Mouse (Mus musculus) limb, embryonic 11.5 days (tissue): ENCODE data around the gene Kalrn. TPM values are rescaled to one million over a fixed set of nuclear protein-coding genes. Genes with fewer than 3 reads are reported as not detected.

ENCODE experiments used
- ATAC-seq: fragments of 200-750 bp; cut with Nextera tagmentation; 2 replicates; pipeline ENCODE4 v1.8.0; 2017; ENCODE audit warnings: low read depth; ENCODE audit not compliant: insufficient number of reproducible peaks, low FRiP score, low TSS enrichment
- DNase-seq: peaks from one replicate; pipeline ENCODE4 v3.0.0-alpha.2; 2015; ENCODE audit warnings: low spot score
- H3K27ac ChIP-seq: fragments of 300-500 bp; sonication (generic); replicated peaks from 2 replicates; pipeline ENCODE4 v1.5.1; 2014; ENCODE audit warnings: low read depth, mild to moderate bottlenecking, low read length
- H3K27me3 ChIP-seq: fragments of 300-500 bp; sonication (generic); 2 replicates; pipeline ENCODE4 v1.6.1; 2014; ENCODE audit warnings: mild to moderate bottlenecking, low read length, mixed read lengths; ENCODE audit not compliant: control insufficient read depth, insufficient read depth
- H3K36me3 ChIP-seq: fragments of 300-500 bp; sonication (generic); 2 replicates; pipeline ENCODE4 v1.6.1; 2014; ENCODE audit warnings: mild to moderate bottlenecking, low read length, moderate library complexity, mixed read lengths; ENCODE audit not compliant: control insufficient read depth, insufficient read depth
- H3K4me1 ChIP-seq: fragments of 300-500 bp; sonication (generic); 2 replicates; pipeline ENCODE4 v1.6.1; 2014; ENCODE audit warnings: low read length, mixed read lengths; ENCODE audit not compliant: control insufficient read depth, insufficient read depth
- H3K4me2 ChIP-seq: fragments of 300-500 bp; sonication (generic); 2 replicates; pipeline ENCODE4 v1.6.1; 2014; ENCODE audit warnings: low read depth, mild to moderate bottlenecking, moderate library complexity; ENCODE audit not compliant: severe bottlenecking
- H3K4me3 ChIP-seq: fragments of 300-500 bp; sonication (generic); 2 replicates; pipeline ENCODE4 v1.5.1; 2014; ENCODE audit warnings: low read depth, low read length
- H3K9ac ChIP-seq: fragments of 300-500 bp; sonication (generic); 2 replicates; pipeline ENCODE4 v1.6.1; 2014; ENCODE audit warnings: mild to moderate bottlenecking, low read length
- H3K9me3 ChIP-seq: fragments of 300-500 bp; sonication (generic); 2 replicates; pipeline ENCODE4 v1.6.1; 2016; ENCODE audit warnings: low read length; ENCODE audit not compliant: control insufficient read depth
- WGBS: fragments of 180-500 bp; shearing (Covaris S2); extraction: QIAGEN DNeasy Blood & Tissue Kit; methylation state at CpG from one replicate; pipeline ENCODE4 v1.1.7; 2014; 5-methylcytosine and 5-hydroxymethylcytosine counted together
- polyA plus RNA-seq: library from polyadenylated mRNA; unstranded; fragments of >200 nt; fragmentation: Nextera tagmentation; extraction: Ambion mirVana; gene quantifications from 2 replicates; pipeline ENCODE4 v1.2.1, GENCODE M21; 2014

Kalrn gene
- polyA plus RNA-seq, 1 experiment from 2014 or later = 11.5 TPM

DNA sequence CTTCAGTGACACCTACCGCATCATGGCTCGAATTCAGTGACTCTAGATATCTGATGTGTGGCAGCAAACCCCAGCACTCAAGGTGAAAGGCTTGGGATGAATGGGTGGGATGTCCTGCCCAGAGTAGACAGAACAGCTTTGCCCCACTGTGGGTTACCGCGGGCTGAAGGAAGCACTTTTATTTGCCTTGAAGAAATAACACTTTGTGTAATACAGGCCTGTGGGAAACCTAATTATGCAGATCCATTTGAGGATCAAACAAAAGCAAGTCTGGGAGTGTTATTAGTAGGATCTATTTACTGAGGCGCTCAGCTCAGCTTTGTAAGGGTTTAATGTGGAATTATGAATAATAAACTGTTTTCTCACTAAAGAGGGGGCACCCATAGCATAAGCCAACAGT, 406.3 kb downstream of the Kalrn start:
- Histone ChIP-seq H3K9me3 (no peaks in the 10 kb centered on the region), H3K27ac (no peak overlapping the region), H3K9ac (no peak overlapping the region), H3K4me2 (no peak overlapping the region), H3K36me3 (0 out of 2 replicates have a peak, but pooled peaks cover 1% of the 10 kb centered on the region), H3K4me3 (no peak overlapping the region), H3K27me3 (no peaks in the 10 kb centered on the region), H3K4me1 (no peaks in the 10 kb centered on the region)
- DNase-seq (no peak), ATAC-seq (no peak)
- WGBS = 88% methylated on average over 5 of the region's 5 CpGs

- H3K4me2 ChIP-seq = no peak overlapping the region
- WGBS = 79% methylated on average over 9 of the region's 9 CpGs
- no peaks in the 10 kb centered on the region for H3K27me3 ChIP-seq
- DNase-seq (no peak), ATAC-seq (no peak)
- H3K36me3 ChIP-seq = no peaks in the 10 kb centered on the region
- H3K9me3 ChIP-seq = no peaks in the 10 kb centered on the region
- no peak overlapping the region for H3K9ac ChIP-seq
- H3K4me3 ChIP-seq = no peak overlapping the region
- no peaks in the 10 kb centered on the region for H3K4me1 ChIP-seq
- no peak overlapping the region for H3K27ac ChIP-seq
Measured at GRCm38 (mm10) chr16:34163086-34163485, 410.2 kb downstream of the Kalrn start.

GRCm38 (mm10) chr16:34159576-34159975, 413.8 kb downstream of the Kalrn start:
- Histone ChIP-seq H3K9ac (no peak overlapping the region), H3K4me1 (no peaks in the 10 kb centered on the region), H3K4me2 (no peak overlapping the region), H3K9me3 (no peaks in the 10 kb centered on the region), H3K27ac (no peak overlapping the region), H3K36me3 (no peaks in the 10 kb centered on the region), H3K27me3 (no peaks in the 10 kb centered on the region), H3K4me3 (no peak overlapping the region)
- DNase-seq (no peak), ATAC-seq (no peak)
- WGBS = 95% methylated on average over 3 of the region's 3 CpGs

- H3K4me1 ChIP-seq = no peaks in the 10 kb centered on the region
- ATAC-seq (no peak), DNase-seq (no peak)
- H3K4me2 ChIP-seq = no peak overlapping the region
- WGBS = 57% methylated on average over 4 of the region's 4 CpGs
- no peak overlapping the region for H3K27ac ChIP-seq
- no peaks in the 10 kb centered on the region for H3K9me3 ChIP-seq
- H3K9ac ChIP-seq = no peak overlapping the region
- H3K36me3 ChIP-seq = no peaks in the 10 kb centered on the region
- H3K4me3 ChIP-seq = no peak overlapping the region
- H3K27me3 ChIP-seq = no peaks in the 10 kb centered on the region
Measured at GRCm38 (mm10) chr16:34157386-34158135, 415.8 kb downstream of the Kalrn start.

DNA sequence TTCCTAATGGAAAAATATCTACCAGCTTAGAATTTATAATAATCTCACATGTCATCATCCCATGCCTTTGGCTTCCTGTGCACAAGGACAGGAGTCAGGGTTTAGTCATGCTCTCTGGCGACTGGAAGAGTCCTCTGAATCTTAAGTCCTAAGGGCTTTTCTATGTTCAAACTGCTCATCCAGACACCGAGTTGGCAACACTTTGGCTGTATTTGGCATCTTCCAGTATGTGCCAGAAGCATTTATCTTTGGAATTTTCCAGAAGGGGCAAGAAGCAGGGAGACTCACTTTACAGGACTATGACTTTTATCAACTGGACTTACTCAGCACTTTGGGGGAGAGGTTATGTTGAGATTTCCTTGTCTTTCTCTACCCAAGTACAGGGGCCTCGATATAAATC, 417.6 kb downstream of the Kalrn start:
- Histone ChIP-seq H3K27ac (no peak overlapping the region), H3K9ac (no peak overlapping the region), H3K9me3 (no peaks in the 10 kb centered on the region), H3K27me3 (no peaks in the 10 kb centered on the region), H3K4me2 (no peak overlapping the region), H3K36me3 (no peaks in the 10 kb centered on the region), H3K4me1 (no peaks in the 10 kb centered on the region), H3K4me3 (no peak overlapping the region)
- DNase-seq = no peak
- no peak for ATAC-seq
- WGBS = 83% methylated on average over 3 of the region's 3 CpGs

GRCm38 (mm10) chr16:34154903-34155302, 418.4 kb downstream of the Kalrn start:
- DNase-seq = no peak
- H3K4me1 ChIP-seq = no peaks in the 10 kb centered on the region
- ATAC-seq = no peak
- no peak overlapping the region for H3K4me2 ChIP-seq
- no peaks in the 10 kb centered on the region for H3K9me3 ChIP-seq
- 87% methylated on average over 3 of the region's 3 CpGs for WGBS
- no peaks in the 10 kb centered on the region for H3K36me3 ChIP-seq
- H3K27ac ChIP-seq = no peak overlapping the region
- no peak overlapping the region for H3K9ac ChIP-seq
- no peaks in the 10 kb centered on the region for H3K27me3 ChIP-seq
- no peak overlapping the region for H3K4me3 ChIP-seq

GRCm38 (mm10) chr16:34151528-34152071, 421.7 kb downstream of the Kalrn start:
- Histone ChIP-seq H3K4me1 (no peaks in the 10 kb centered on the region), H3K27me3 (no peaks in the 10 kb centered on the region), H3K9ac (no peak overlapping the region), H3K9me3 (no peaks in the 10 kb centered on the region), H3K4me2 (no peak overlapping the region), H3K27ac (no peak overlapping the region), H3K4me3 (no peak overlapping the region), H3K36me3 (no peaks in the 10 kb centered on the region)
- DNase-seq = no peak
- WGBS = 83% methylated on average over 3 of the region's 3 CpGs
- ATAC-seq = no peak

DNA sequence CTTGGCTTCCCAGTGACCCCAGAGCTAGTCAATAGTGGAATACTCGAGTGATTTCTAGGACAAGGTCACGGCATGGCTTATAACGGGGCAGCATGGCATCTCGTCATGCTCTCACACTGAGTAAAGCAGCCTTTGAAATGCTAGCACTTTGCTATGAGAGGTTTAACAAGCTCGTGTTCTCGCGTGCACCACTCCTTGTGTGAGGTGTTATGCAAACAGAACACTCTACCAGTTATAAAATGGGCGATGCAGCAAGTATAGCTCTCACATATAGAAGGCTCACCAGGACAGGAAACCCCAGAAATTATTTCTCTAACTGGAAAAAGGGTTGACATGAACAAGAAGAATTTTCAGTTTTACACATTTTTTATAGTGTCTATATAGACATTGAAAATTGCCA, 431.7 kb downstream of the Kalrn start:
- Histone ChIP-seq H3K27ac (no peak overlapping the region), H3K4me3 (no peak overlapping the region), H3K4me1 (no peaks in the 10 kb centered on the region), H3K9ac (no peak overlapping the region), H3K36me3 (no peaks in the 10 kb centered on the region), H3K27me3 (no peaks in the 10 kb centered on the region), H3K4me2 (no peak overlapping the region), H3K9me3 (no peaks in the 10 kb centered on the region)
- ATAC-seq (no peak), DNase-seq (no peak)
- 74% methylated on average over 8 of the region's 8 CpGs for WGBS

- Histone ChIP-seq H3K27ac (no peak overlapping the region), H3K9ac (no peak overlapping the region), H3K9me3 (no peaks in the 10 kb centered on the region), H3K4me2 (no peak overlapping the region), H3K4me1 (no peaks in the 10 kb centered on the region), H3K36me3 (no peaks in the 10 kb centered on the region), H3K4me3 (no peak overlapping the region), H3K27me3 (no peaks in the 10 kb centered on the region)
- ATAC-seq (no peak), DNase-seq (no peak)
- WGBS = 88% methylated on average over 2 of the region's 2 CpGs
Measured at GRCm38 (mm10) chr16:34135074-34135473, 438.3 kb downstream of the Kalrn start.
